Mouse (Mus musculus): ENCODE data around the gene Apba2.

GRCm38 (mm10) chr7:64633182-64633581, 131.7 kb downstream of the Apba2 start:
- TF ChIP-seq CTCF (IDR thresholded peaks at IDR 0.05; ENCODE audit: insufficient read depth, low read depth, low read length) (no peak), POLR2A (IDR thresholded peaks at IDR 0.05; ENCODE audit: insufficient read depth, low read depth, low read length) (no peak)

Data from olfactory bulb, adult 2 months (tissue).